Mouse (Mus musculus): Measurements from ENCODE around the gene Sp100.
"Not testable (repeated sequence)": the region's sequence is repeated elsewhere in the genome, so short reads cannot be mapped to it uniquely, and the experiment has no call there.

The Sp100 gene

GRCm38 (mm10) chr1:85649881-85650280 lies at the start of gene Sp100:
TSS of gene Sp100 (plus strand) at chr1:85649988.
- not testable (repeated sequence) for DNase-seq (ENCODE audit: low read depth, low spot score)

GRCm38 (mm10) chr1:85600078-85600477 lies 49.7 kb upstream of the Sp100 start, which contains the start of gene Sp140:
TSS of gene Sp140 (plus strand) at chr1:85600378.
- not testable (repeated sequence) for DNase-seq (ENCODE audit: low read depth, low spot score)

GRCm38 (mm10) chr1:85600794-85601193 lies 49.0 kb upstream of the Sp100 start:
- DNase-seq (ENCODE audit: low read depth, low spot score): not testable (repeated sequence)

- not testable (repeated sequence) for DNase-seq (ENCODE audit: low read depth, low spot score)
These were observed 45.4 kb upstream of the Sp100 start for GRCm38 (mm10) chr1:85604341-85604740.

- not testable (repeated sequence) for DNase-seq (ENCODE audit: low read depth, low spot score)
These were observed 41.4 kb upstream of the Sp100 start for GRCm38 (mm10) chr1:85608361-85608760.

- DNase-seq (ENCODE audit: low read depth, low spot score): not testable (repeated sequence)
These were observed 39.2 kb upstream of the Sp100 start for GRCm38 (mm10) chr1:85610581-85610980.

- not testable (repeated sequence) for DNase-seq (ENCODE audit: low read depth, low spot score)
These were observed 34.7 kb upstream of the Sp100 start for GRCm38 (mm10) chr1:85615096-85615495.

GRCm38 (mm10) chr1:85615819-85616218 lies 34.0 kb upstream of the Sp100 start:
- DNase-seq (ENCODE audit: low read depth, low spot score): not testable (repeated sequence)

GRCm38 (mm10) chr1:85617161-85617560 lies 32.6 kb upstream of the Sp100 start:
- not testable (repeated sequence) for DNase-seq (ENCODE audit: low read depth, low spot score)

GRCm38 (mm10) chr1:85618689-85619088 lies 31.1 kb upstream of the Sp100 start:
- not testable (repeated sequence) for DNase-seq (ENCODE audit: low read depth, low spot score)

GRCm38 (mm10) chr1:85636936-85637335 lies 12.9 kb upstream of the Sp100 start:
- not testable (repeated sequence) for DNase-seq (ENCODE audit: low read depth, low spot score)

- not testable (repeated sequence) for DNase-seq (ENCODE audit: low read depth, low spot score)
These were observed 11.6 kb upstream of the Sp100 start for GRCm38 (mm10) chr1:85638144-85638543.

- not testable (repeated sequence) for DNase-seq (ENCODE audit: low read depth, low spot score)
These were observed 736 bp downstream of the Sp100 start for GRCm38 (mm10) chr1:85650524-85650923.

GRCm38 (mm10) chr1:85651770-85652275 lies 2.0 kb downstream of the Sp100 start:
- DNase-seq (ENCODE audit: low read depth, low spot score): not testable (repeated sequence)

GRCm38 (mm10) chr1:85657211-85657610 lies 7.4 kb downstream of the Sp100 start:
- DNase-seq (ENCODE audit: low read depth, low spot score): not testable (repeated sequence)

- DNase-seq (ENCODE audit: low read depth, low spot score): no peak
These were observed 14.5 kb downstream of the Sp100 start for GRCm38 (mm10) chr1:85664266-85664665.

GRCm38 (mm10) chr1:85680226-85680625 lies 30.4 kb downstream of the Sp100 start:
- DNase-seq (ENCODE audit: low read depth, low spot score): no peak

GRCm38 (mm10) chr1:85686666-85687065 lies 36.9 kb downstream of the Sp100 start:
- DNase-seq (ENCODE audit: low read depth, low spot score): no peak

GRCm38 (mm10) chr1:85687346-85687745 lies 37.6 kb downstream of the Sp100 start:
- DNase-seq (ENCODE audit: low read depth, low spot score): no peak

- DNase-seq (ENCODE audit: low read depth, low spot score): no peak
These were observed 40.8 kb downstream of the Sp100 start for GRCm38 (mm10) chr1:85690544-85690943.

- DNase-seq (ENCODE audit: low read depth, low spot score): no peak
These were observed 42.5 kb downstream of the Sp100 start for GRCm38 (mm10) chr1:85692281-85692680.

- no peak for DNase-seq (ENCODE audit: low read depth, low spot score)
These were observed 43.5 kb downstream of the Sp100 start for GRCm38 (mm10) chr1:85693280-85693679.

- no peak for DNase-seq (ENCODE audit: low read depth, low spot score)
These were observed 45.9 kb downstream of the Sp100 start for GRCm38 (mm10) chr1:85695646-85696045.

Measured in embryo, embryonic 11.5 days (tissue).